Mouse (Mus musculus): ENCODE measurements around the gene Plk3. TPM values are rescaled to one million over a fixed set of nuclear protein-coding genes. Genes with fewer than 3 reads are reported as not detected.

Gene Plk3
- polyA plus RNA-seq, 1 experiment from 2014 or later = 7.0 TPM

GRCm38 (mm10) chr4:117101218-117101617, 32.5 kb downstream of the Plk3 start:
- ATAC-seq = no peak
- Histone ChIP-seq H3K4me2 (ENCODE audit: low read length) (no peak overlapping the region), H3K4me3 (ENCODE audit: low read depth, low read length) (no peak overlapping the region), H3K9ac (ENCODE audit: low read length) (no peak overlapping the region), H3K9me3 (replicated peaks; ENCODE audit: control insufficient read depth, low read length) (no peaks in the 10 kb centered on the region), H3K4me1 (ENCODE audit: control insufficient read depth, insufficient read depth, low read length) (peaks cover 8% of the 10 kb centered on the region), H3K27me3 (replicated peaks; ENCODE audit: control insufficient read depth, insufficient read depth, low read length) (peaks cover 7% of the 10 kb centered on the region; the same call in 1 of the 2 replicates), H3K36me3 (ENCODE audit: control insufficient read depth, insufficient read depth, low read length) (no peaks in the 10 kb centered on the region), H3K27ac (ENCODE audit: low read depth, low read length) (no peak overlapping the region)
- WGBS = 51% methylated on average over 7 of the region's 7 CpGs
- DNase-seq (ENCODE audit: low spot score) = no peak

GRCm38 (mm10) chr4:117100036-117100435, 33.7 kb downstream of the Plk3 start:
- no peak for ATAC-seq

GRCm38 (mm10) chr4:117098764-117099036, 35.1 kb downstream of the Plk3 start:
- Histone ChIP-seq H3K9ac (ENCODE audit: low read length) (no peak overlapping the region), H3K4me3 (ENCODE audit: low read depth, low read length) (no peak overlapping the region), H3K27me3 (replicated peaks; ENCODE audit: control insufficient read depth, insufficient read depth, low read length) (peaks cover 7% of the 10 kb centered on the region; the same call in 1 of the 2 replicates), H3K4me2 (ENCODE audit: low read length) (no peak overlapping the region), H3K36me3 (ENCODE audit: control insufficient read depth, insufficient read depth, low read length) (no peaks in the 10 kb centered on the region), H3K9me3 (replicated peaks; ENCODE audit: control insufficient read depth, low read length) (no peaks in the 10 kb centered on the region), H3K27ac (ENCODE audit: low read depth, low read length) (no peak overlapping the region), H3K4me1 (ENCODE audit: control insufficient read depth, insufficient read depth, low read length) (peaks cover 13% of the 10 kb centered on the region)
- no peak for DNase-seq (ENCODE audit: low spot score)
- WGBS = 67% methylated on average over 2 of the region's 2 CpGs
- ATAC-seq = no peak

More at GRCm38 (mm10) chr4:117100036-117100435, 33.7 kb downstream of the Plk3 start:
- peaks cover 7% of the 10 kb centered on the region; the same call in 1 of the 2 replicates for H3K27me3 ChIP-seq (replicated peaks; ENCODE audit: control insufficient read depth, insufficient read depth, low read length)
- no peaks in the 10 kb centered on the region for H3K36me3 ChIP-seq (ENCODE audit: control insufficient read depth, insufficient read depth, low read length)
- WGBS = 52% methylated on average over 4 of the region's 4 CpGs
- H3K27ac ChIP-seq (ENCODE audit: low read depth, low read length) = no peak overlapping the region
- no peak overlapping the region for H3K4me3 ChIP-seq (ENCODE audit: low read depth, low read length)
- DNase-seq (ENCODE audit: low spot score) = no peak
- H3K9ac ChIP-seq (ENCODE audit: low read length) = no peak overlapping the region
- no peak overlapping the region for H3K4me2 ChIP-seq (ENCODE audit: low read length)
- no peaks in the 10 kb centered on the region for H3K9me3 ChIP-seq (replicated peaks; ENCODE audit: control insufficient read depth, low read length)
- H3K4me1 ChIP-seq (ENCODE audit: control insufficient read depth, insufficient read depth, low read length) = peaks cover 13% of the 10 kb centered on the region

- H3K9me3 ChIP-seq (replicated peaks; ENCODE audit: control insufficient read depth, low read length) = no peaks in the 10 kb centered on the region
- 67% methylated on average over 8 of the region's 8 CpGs for WGBS
- H3K4me2 ChIP-seq (ENCODE audit: low read length) = 0 out of 2 replicates have a peak overlapping the region, but pooled peaks have one; percentile 9
- H3K36me3 ChIP-seq (ENCODE audit: control insufficient read depth, insufficient read depth, low read length) = no peaks in the 10 kb centered on the region
- H3K4me3 ChIP-seq (ENCODE audit: low read depth, low read length) = no peak overlapping the region
- ATAC-seq (no peak), DNase-seq (ENCODE audit: low spot score) (no peak)
- H3K9ac ChIP-seq (ENCODE audit: low read length) = peak overlapping the region; percentile 7; the same call in 1 of the 2 replicates
- H3K4me1 ChIP-seq (ENCODE audit: control insufficient read depth, insufficient read depth, low read length) = peaks cover 13% of the 10 kb centered on the region
- H3K27me3 ChIP-seq (replicated peaks; ENCODE audit: control insufficient read depth, insufficient read depth, low read length) = peaks cover 7% of the 10 kb centered on the region; the same call in 1 of the 2 replicates
- no peak overlapping the region for H3K27ac ChIP-seq (ENCODE audit: low read depth, low read length)
These were observed 35.6 kb downstream of the Plk3 start for GRCm38 (mm10) chr4:117097969-117098763.

- no peak overlapping the region for H3K27ac ChIP-seq (ENCODE audit: low read depth, low read length)
- peaks cover 13% of the 10 kb centered on the region for H3K4me1 ChIP-seq (ENCODE audit: control insufficient read depth, insufficient read depth, low read length)
- H3K9ac ChIP-seq (ENCODE audit: low read length) = peak overlapping the region; percentile 75
- H3K9me3 ChIP-seq (replicated peaks; ENCODE audit: control insufficient read depth, low read length) = no peaks in the 10 kb centered on the region
- WGBS = 14% methylated on average over 5 of the region's 5 CpGs
- ATAC-seq (no peak), DNase-seq (ENCODE audit: low spot score) (no peak)
- H3K27me3 ChIP-seq (replicated peaks; ENCODE audit: control insufficient read depth, insufficient read depth, low read length) = peaks cover 7% of the 10 kb centered on the region; the same call in 1 of the 2 replicates
- H3K4me2 ChIP-seq (ENCODE audit: low read length) = peak overlapping the region; percentile 92
- H3K4me3 ChIP-seq (ENCODE audit: low read depth, low read length) = peak overlapping the region; percentile 53
- H3K36me3 ChIP-seq (ENCODE audit: control insufficient read depth, insufficient read depth, low read length) = no peaks in the 10 kb centered on the region
These were observed 37.1 kb downstream of the Plk3 start for GRCm38 (mm10) chr4:117096666-117097065.

GRCm38 (mm10) chr4:117095551-117096452, 38.0 kb downstream of the Plk3 start, which contains the start of gene Ptch2:
Gene Ptch2 (plus strand): TSS chr4:117096075.
- DNase-seq (ENCODE audit: low spot score) = peak; percentile 82
- Histone ChIP-seq H3K27ac (ENCODE audit: low read depth, low read length) (peak within 1 kb of the TSS; percentile 55), H3K9me3 (replicated peaks; ENCODE audit: control insufficient read depth, low read length) (no peaks in the 10 kb centered on the region), H3K4me2 (ENCODE audit: low read length) (peak within 1 kb of the TSS; percentile 92), H3K4me1 (ENCODE audit: control insufficient read depth, insufficient read depth, low read length) (peaks cover 13% of the 10 kb centered on the region), H3K9ac (ENCODE audit: low read length) (peak within 1 kb of the TSS; percentile 75), H3K27me3 (replicated peaks; ENCODE audit: control insufficient read depth, insufficient read depth, low read length) (peaks cover 7% of the 10 kb centered on the region; the same call in 1 of the 2 replicates), H3K4me3 (ENCODE audit: low read depth, low read length) (peak within 1 kb of the TSS; percentile 53), H3K36me3 (ENCODE audit: control insufficient read depth, insufficient read depth, low read length) (no peaks in the 10 kb centered on the region)
- WGBS = under 1% methylated on average over 47 of the region's 50 CpGs
- ATAC-seq = peak; percentile 89

- ATAC-seq (no peak), DNase-seq (ENCODE audit: low spot score) (no peak)
- Histone ChIP-seq H3K4me3 (ENCODE audit: low read depth, low read length) (no peak overlapping the region), H3K4me2 (ENCODE audit: low read length) (no peak overlapping the region), H3K27ac (ENCODE audit: low read depth, low read length) (no peak overlapping the region), H3K9me3 (replicated peaks; ENCODE audit: control insufficient read depth, low read length) (no peaks in the 10 kb centered on the region), H3K27me3 (replicated peaks; ENCODE audit: control insufficient read depth, insufficient read depth, low read length) (peaks cover 7% of the 10 kb centered on the region; the same call in 1 of the 2 replicates), H3K4me1 (ENCODE audit: control insufficient read depth, insufficient read depth, low read length) (peaks cover 13% of the 10 kb centered on the region), H3K9ac (ENCODE audit: low read length) (no peak overlapping the region), H3K36me3 (ENCODE audit: control insufficient read depth, insufficient read depth, low read length) (no peaks in the 10 kb centered on the region)
- 81% methylated on average over 3 of the region's 3 CpGs for WGBS
These were observed 39.0 kb downstream of the Plk3 start for GRCm38 (mm10) chr4:117094626-117095361.

- Histone ChIP-seq H3K27me3 (replicated peaks; ENCODE audit: control insufficient read depth, insufficient read depth, low read length) (no peaks in the 10 kb centered on the region), H3K9ac (ENCODE audit: low read length) (no peak overlapping the region), H3K36me3 (ENCODE audit: control insufficient read depth, insufficient read depth, low read length) (peaks cover 15% of the 10 kb centered on the region; the same call in 1 of the 2 replicates), H3K27ac (ENCODE audit: low read depth, low read length) (no peak overlapping the region), H3K4me2 (ENCODE audit: low read length) (no peak overlapping the region), H3K4me3 (ENCODE audit: low read depth, low read length) (no peak overlapping the region), H3K9me3 (replicated peaks; ENCODE audit: control insufficient read depth, low read length) (no peaks in the 10 kb centered on the region), H3K4me1 (ENCODE audit: control insufficient read depth, insufficient read depth, low read length) (peaks cover 3% of the 10 kb centered on the region; the same call in 1 of the 2 replicates)
- DNase-seq (ENCODE audit: low spot score) (no peak), ATAC-seq (no peak)
- 85% methylated on average over 7 of the region's 7 CpGs for WGBS
These were observed 43.2 kb downstream of the Plk3 start for GRCm38 (mm10) chr4:117090586-117090985.
